Mouse (Mus musculus): ENCODE results near the gene Tap1. TPM values are rescaled to one million over a fixed set of nuclear protein-coding genes. Genes with fewer than 3 reads are reported as not detected.
"Not testable (repeated sequence)": the region's sequence is repeated elsewhere in the genome, so short reads cannot be mapped to it uniquely, and the experiment has no call there.

Tap1 gene
- polyA plus RNA-seq, 1 experiment from 2014 or later, result 3.5 TPM

- not testable (repeated sequence) for H3K27ac ChIP-seq (replicated peaks); H3K4me2 ChIP-seq; H3K27me3 ChIP-seq (replicated peaks); H3K4me1 ChIP-seq; H3K9ac ChIP-seq (replicated peaks); H3K4me3 ChIP-seq (replicated peaks); H3K9me3 ChIP-seq (replicated peaks); H3K36me3 ChIP-seq; ATAC-seq (ENCODE audit: low FRiP score)
- 96% methylated on average over 3 of the region's 7 CpGs for WGBS
Measured at GRCm38 (mm10) chr17:34219801-34220200, 32.4 kb downstream of the Tap1 start.

GRCm38 (mm10) chr17:34220401-34220800 lies 33.0 kb downstream of the Tap1 start:
- H3K4me2 ChIP-seq; ATAC-seq (ENCODE audit: low FRiP score); H3K27ac ChIP-seq (replicated peaks); H3K27me3 ChIP-seq (replicated peaks); H3K36me3 ChIP-seq; H3K4me1 ChIP-seq; H3K4me3 ChIP-seq (replicated peaks); H3K9ac ChIP-seq (replicated peaks); H3K9me3 ChIP-seq (replicated peaks): not testable (repeated sequence)
- WGBS, result 98% methylated on average over 6 of the region's 16 CpGs

DNA sequence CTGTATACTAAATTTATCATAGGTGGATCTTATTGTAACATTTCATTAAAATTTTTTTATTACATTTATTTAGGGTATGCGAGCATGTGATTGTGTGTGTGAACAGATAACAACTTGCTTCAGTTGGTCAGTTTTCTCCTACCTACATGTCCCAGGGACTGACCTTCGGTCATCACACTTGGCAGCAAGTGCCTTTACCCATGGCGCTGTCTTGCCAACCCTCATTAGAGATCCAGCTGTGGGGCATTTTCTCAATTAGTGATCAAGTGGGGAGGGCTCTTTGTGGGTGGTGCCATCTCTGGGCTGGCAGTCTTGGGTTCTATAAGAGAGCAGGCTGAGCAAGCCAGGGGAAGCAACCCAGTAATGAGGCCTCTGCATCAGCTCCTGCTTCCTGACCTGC lies 37.5 kb downstream of the Tap1 start:
- H3K27me3 ChIP-seq (replicated peaks), result no peaks in the 10 kb centered on the region

DNA sequence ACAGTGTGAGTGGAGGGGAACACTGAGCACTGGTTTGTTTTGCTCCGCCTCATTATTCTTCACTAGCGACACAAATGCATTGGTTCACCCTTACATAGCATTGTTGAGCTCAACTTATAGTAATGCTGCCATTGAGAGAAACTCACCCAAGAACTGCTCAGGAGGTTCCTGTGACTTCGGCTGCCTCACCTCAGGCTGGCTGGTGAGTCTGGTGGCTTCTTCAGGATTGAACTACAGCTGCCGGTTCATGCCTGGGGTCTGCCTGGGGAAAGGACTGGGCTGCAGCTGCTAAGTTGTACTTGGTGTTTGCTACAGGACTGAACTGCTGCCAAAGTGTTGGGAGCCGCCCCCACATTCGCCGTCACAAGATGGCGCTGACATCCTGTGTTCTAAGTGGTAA lies 38.1 kb downstream of the Tap1 start:
- Histone ChIP-seq H3K36me3 (no peaks in the 10 kb centered on the region), H3K9ac (replicated peaks) (no peak overlapping the region), H3K4me3 (replicated peaks) (no peak overlapping the region), H3K9me3 (replicated peaks) (no peaks in the 10 kb centered on the region), H3K27me3 (replicated peaks) (no peaks in the 10 kb centered on the region), H3K4me1 (no peaks in the 10 kb centered on the region), H3K27ac (replicated peaks) (no peak overlapping the region), H3K4me2 (no peak overlapping the region)
- ATAC-seq (ENCODE audit: low FRiP score), result no peak
- 95% methylated on average over 8 of the region's 8 CpGs for WGBS

More for the DNA sequence above, 37.5 kb downstream of the Tap1 start:
- Histone ChIP-seq H3K27ac (replicated peaks) (no peak overlapping the region), H3K9me3 (replicated peaks) (no peaks in the 10 kb centered on the region), H3K4me3 (replicated peaks) (no peak overlapping the region), H3K4me2 (no peak overlapping the region), H3K9ac (replicated peaks) (no peak overlapping the region), H3K36me3 (no peaks in the 10 kb centered on the region), H3K4me1 (no peaks in the 10 kb centered on the region)
- ATAC-seq (ENCODE audit: low FRiP score), result no peak
- 94% methylated on average over 3 of the region's 3 CpGs for WGBS

GRCm38 (mm10) chr17:34225911-34226310 lies 38.6 kb downstream of the Tap1 start:
- not testable (repeated sequence) for H3K9ac ChIP-seq (replicated peaks); H3K9me3 ChIP-seq (replicated peaks); ATAC-seq (ENCODE audit: low FRiP score); H3K27me3 ChIP-seq (replicated peaks); H3K4me2 ChIP-seq; H3K4me1 ChIP-seq; H3K4me3 ChIP-seq (replicated peaks); H3K36me3 ChIP-seq; H3K27ac ChIP-seq (replicated peaks)
- 96% methylated on average over 14 of the region's 23 CpGs for WGBS

DNA sequence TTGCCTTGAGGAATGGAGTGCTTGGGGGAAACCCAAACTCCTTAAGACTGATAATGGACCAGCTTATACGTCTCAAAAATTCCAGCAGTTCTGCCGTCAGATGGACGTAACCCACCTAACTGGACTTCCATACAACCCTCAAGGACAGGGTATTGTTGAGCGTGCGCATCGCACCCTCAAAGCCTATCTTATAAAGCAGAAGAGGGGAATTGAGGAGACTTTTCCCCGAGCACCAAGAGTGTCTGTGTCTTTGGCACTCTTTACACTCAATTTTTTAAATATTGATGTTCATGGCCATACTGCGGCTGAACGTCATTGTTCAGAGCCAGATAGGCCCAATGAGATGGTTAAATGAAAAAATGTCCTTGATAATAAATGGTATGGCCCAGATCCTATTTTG lies 43.6 kb downstream of the Tap1 start:
- not testable (repeated sequence) for H3K4me1 ChIP-seq; H3K27me3 ChIP-seq (replicated peaks); H3K27ac ChIP-seq (replicated peaks); H3K9ac ChIP-seq (replicated peaks); H3K4me3 ChIP-seq (replicated peaks); H3K9me3 ChIP-seq (replicated peaks); H3K36me3 ChIP-seq; ATAC-seq (ENCODE audit: low FRiP score); H3K4me2 ChIP-seq
- 98% methylated on average over 9 of the region's 9 CpGs for WGBS

DNA sequence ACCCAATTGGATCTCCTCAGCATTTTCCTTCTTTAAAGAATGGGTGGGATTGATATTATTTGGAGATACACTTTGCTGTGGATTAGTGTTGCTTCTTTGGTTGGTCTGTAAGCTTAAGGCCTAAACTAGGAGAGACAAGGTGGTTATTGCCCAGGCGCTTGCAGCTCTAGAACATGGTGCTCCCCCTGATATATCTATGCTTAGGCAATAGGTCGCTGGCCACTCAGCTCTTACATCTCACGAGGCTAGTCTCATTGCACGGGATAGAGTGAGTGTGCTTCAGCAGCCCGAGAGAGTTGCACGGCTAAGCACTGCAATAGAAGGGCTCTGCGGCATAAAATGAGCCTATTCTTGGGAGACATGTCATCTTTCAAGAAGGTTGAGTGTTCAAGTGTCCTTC lies 44.7 kb downstream of the Tap1 start:
- 78% methylated on average over 6 of the region's 7 CpGs for WGBS
- not testable (repeated sequence) for H3K36me3 ChIP-seq; H3K4me1 ChIP-seq; H3K9ac ChIP-seq (replicated peaks); H3K27ac ChIP-seq (replicated peaks); H3K4me3 ChIP-seq (replicated peaks); H3K9me3 ChIP-seq (replicated peaks); H3K4me2 ChIP-seq; ATAC-seq (ENCODE audit: low FRiP score); H3K27me3 ChIP-seq (replicated peaks)

- Histone ChIP-seq H3K9ac (replicated peaks) (no peak overlapping the region), H3K4me3 (replicated peaks) (no peak overlapping the region), H3K4me2 (no peak overlapping the region), H3K36me3 (no peaks in the 10 kb centered on the region), H3K27ac (replicated peaks) (no peak overlapping the region), H3K9me3 (replicated peaks) (no peaks in the 10 kb centered on the region), H3K4me1 (no peaks in the 10 kb centered on the region), H3K27me3 (replicated peaks) (no peaks in the 10 kb centered on the region)
- WGBS, result 57% methylated on average over 9 of the region's 9 CpGs
- ATAC-seq (ENCODE audit: low FRiP score), result no peak; the same call in 1 of the 2 replicates
Measured at GRCm38 (mm10) chr17:34234926-34235325, 47.6 kb downstream of the Tap1 start.

- Histone ChIP-seq H3K36me3 (no peaks in the 10 kb centered on the region), H3K9ac (replicated peaks) (no peak overlapping the region), H3K4me3 (replicated peaks) (no peak overlapping the region), H3K27me3 (replicated peaks) (no peaks in the 10 kb centered on the region), H3K4me2 (no peak overlapping the region), H3K27ac (replicated peaks) (no peak overlapping the region), H3K9me3 (replicated peaks) (no peaks in the 10 kb centered on the region; the same call in 1 of the 2 replicates), H3K4me1 (no peaks in the 10 kb centered on the region)
- 87% methylated on average over 5 of the region's 5 CpGs for WGBS
- no peak for ATAC-seq (ENCODE audit: low FRiP score)
Measured at GRCm38 (mm10) chr17:34236691-34237090, 49.3 kb downstream of the Tap1 start.

DNA sequence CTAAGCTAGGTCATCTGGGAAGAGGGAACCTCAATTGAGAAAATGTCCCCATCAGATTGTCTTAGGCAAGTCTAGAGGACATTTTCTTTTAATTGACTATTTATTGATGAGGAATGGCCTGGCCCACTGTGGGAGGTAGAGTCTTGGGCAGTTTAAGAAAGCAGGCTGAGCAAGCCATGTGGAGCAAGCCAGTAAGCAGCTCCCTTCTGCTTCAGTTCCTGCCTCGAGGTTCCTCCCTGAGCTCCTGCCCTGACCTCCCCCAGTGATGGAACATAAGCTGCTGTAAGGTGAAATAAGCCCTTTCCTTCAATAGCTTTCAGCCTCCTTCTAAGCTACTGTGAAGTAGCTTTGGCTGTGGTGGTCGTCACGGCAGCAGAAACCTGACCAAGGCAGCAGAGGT lies 50.4 kb downstream of the Tap1 start:
- H3K36me3 ChIP-seq, result no peaks in the 10 kb centered on the region
- no peak overlapping the region for H3K4me3 ChIP-seq (replicated peaks)
- no peak overlapping the region for H3K27ac ChIP-seq (replicated peaks)
- no peak overlapping the region for H3K4me2 ChIP-seq
- H3K9ac ChIP-seq (replicated peaks), result no peak overlapping the region
- no peaks in the 10 kb centered on the region for H3K27me3 ChIP-seq (replicated peaks)
- H3K9me3 ChIP-seq (replicated peaks), result no peaks in the 10 kb centered on the region; the same call in 1 of the 2 replicates
- H3K4me1 ChIP-seq, result no peaks in the 10 kb centered on the region
- 82% methylated on average over 3 of the region's 3 CpGs for WGBS
- no peak for ATAC-seq (ENCODE audit: low FRiP score)

DNA sequence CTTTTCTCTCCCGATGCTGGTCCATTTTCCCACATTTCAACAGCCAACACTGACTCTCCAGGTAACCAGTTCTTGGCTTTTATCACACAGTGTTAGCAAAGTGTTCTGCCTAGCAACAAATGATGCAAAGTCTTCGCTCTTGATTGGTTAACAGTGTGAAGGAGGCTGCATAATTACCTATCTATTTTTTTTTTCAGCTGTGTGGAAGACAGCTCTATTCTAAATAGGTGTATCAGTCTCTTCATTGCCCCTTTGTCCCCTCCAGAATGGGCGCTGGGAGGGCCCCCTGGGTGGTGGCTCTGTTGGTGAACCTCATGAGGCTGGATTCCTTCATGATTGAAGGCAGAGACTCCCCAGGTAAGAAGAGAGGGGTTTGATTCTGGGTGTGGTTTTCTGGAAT lies 51.4 kb downstream of the Tap1 start, which contains the start of gene H2-Ob:
H2-Ob (plus strand) TSS at position 198 of the 400 bp plus-strand sequence.
- ATAC-seq (ENCODE audit: low FRiP score), result no peak

GRCm38 (mm10) chr17:34239601-34240041 lies 52.3 kb downstream of the Tap1 start:
- Histone ChIP-seq H3K4me1 (no peaks in the 10 kb centered on the region), H3K9ac (replicated peaks) (no peak overlapping the region), H3K4me3 (replicated peaks) (no peak overlapping the region), H3K27ac (replicated peaks) (no peak overlapping the region), H3K36me3 (no peaks in the 10 kb centered on the region), H3K9me3 (replicated peaks) (no peaks in the 10 kb centered on the region; the same call in 1 of the 2 replicates), H3K27me3 (replicated peaks) (no peaks in the 10 kb centered on the region), H3K4me2 (no peak overlapping the region)
- 69% methylated on average over 10 of the region's 10 CpGs for WGBS
- no peak for ATAC-seq (ENCODE audit: low FRiP score)

More for the DNA sequence above, 51.4 kb downstream of the Tap1 start, which contains the start of gene H2-Ob:
- Histone ChIP-seq H3K27me3 (replicated peaks) (no peaks in the 10 kb centered on the region), H3K4me2 (no peak within 1 kb of the TSS), H3K27ac (replicated peaks) (no peak within 1 kb of the TSS), H3K4me3 (replicated peaks) (no peak within 1 kb of the TSS), H3K9me3 (replicated peaks) (no peaks in the 10 kb centered on the region; the same call in 1 of the 2 replicates), H3K4me1 (no peaks in the 10 kb centered on the region), H3K9ac (replicated peaks) (no peak within 1 kb of the TSS), H3K36me3 (no peaks in the 10 kb centered on the region)
- 73% methylated on average over 3 of the region's 3 CpGs for whole genome bisulfite sequencing

DNA sequence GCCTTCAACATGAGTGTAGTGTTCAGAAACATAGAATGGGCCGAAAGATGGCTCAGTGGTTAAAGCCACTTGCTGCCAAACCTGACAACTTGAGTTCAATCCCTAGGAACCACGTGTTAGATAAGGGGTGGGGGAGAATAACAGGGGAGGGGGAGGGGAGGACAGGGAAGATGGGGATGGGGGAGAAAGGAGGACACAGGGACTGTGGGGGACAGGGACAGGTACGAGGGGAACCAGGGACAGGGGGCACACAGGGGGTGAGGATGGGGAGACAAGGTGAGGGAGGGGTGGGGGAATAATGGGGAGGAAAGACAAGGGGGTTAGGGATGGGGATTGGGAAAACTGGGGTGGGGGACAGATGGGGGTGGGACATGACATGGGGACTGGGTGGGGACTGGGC lies 53.0 kb downstream of the Tap1 start:
- ATAC-seq (ENCODE audit: low FRiP score), result no peak
- Histone ChIP-seq H3K9me3 (replicated peaks) (no peaks in the 10 kb centered on the region; the same call in 1 of the 2 replicates), H3K4me2 (no peak overlapping the region), H3K27ac (replicated peaks) (no peak overlapping the region), H3K27me3 (replicated peaks) (no peaks in the 10 kb centered on the region), H3K9ac (replicated peaks) (no peak overlapping the region), H3K36me3 (no peaks in the 10 kb centered on the region), H3K4me1 (no peaks in the 10 kb centered on the region), H3K4me3 (replicated peaks) (no peak overlapping the region)
- WGBS, result 73% methylated on average over 3 of the region's 3 CpGs

Data from neural tube, embryonic 15.5 days (tissue).